Mouse (Mus musculus) ES-E14 (cell line): Measurements from ENCODE around the gene Ctnnbl1. TPM values are rescaled to one million over a fixed set of nuclear protein-coding genes. Genes with fewer than 3 reads are reported as not detected.

ENCODE experiments used
- DNase-seq: peaks from one replicate; pipeline ENCODE4 v3.0.0-alpha.2; 2013; ENCODE audit warnings: low read depth, low spot score
- H3K27ac ChIP-seq: 2 replicates; pipeline ENCODE4 v1.5.1; 2012; ENCODE audit warnings: low read depth, mild to moderate bottlenecking, low read length, moderate library complexity, mixed read lengths; ENCODE audit not compliant: poor library complexity, insufficient read depth, severe bottlenecking
- H3K36me3 ChIP-seq: 2 replicates; pipeline ENCODE4 v1.6.1; 2012; ENCODE audit warnings: mild to moderate bottlenecking, low read length, moderate library complexity, mixed read lengths; ENCODE audit not compliant: control insufficient read depth, poor library complexity, insufficient read depth, severe bottlenecking
- H3K4me1 ChIP-seq, 2 experiments: fragments of 150-350 bp in 1 of 2; sonication (generic) in 1 of 2; 2 replicates each; pipeline ENCODE4 v1.6.1; 2012; ENCODE audit warnings: low read length in 2 of 2, mild to moderate bottlenecking in 1 of 2, mixed read lengths in 1 of 2; ENCODE audit not compliant: control insufficient read depth in 2 of 2, insufficient read depth in 2 of 2, poor library complexity in 1 of 2
- H3K4me3 ChIP-seq, 2 experiments: fragments of 150-350 bp in 1 of 2; sonication (generic) in 1 of 2; 2 replicates each; pipeline ENCODE4 v1.5.1; 2012; ENCODE audit warnings: low read length in 2 of 2, low read depth in 1 of 2, mild to moderate bottlenecking in 1 of 2, mixed read lengths in 1 of 2; ENCODE audit not compliant: insufficient read depth in 1 of 2, poor library complexity in 1 of 2, severe bottlenecking in 1 of 2
- H3K9ac ChIP-seq: 2 replicates; pipeline ENCODE4 v1.6.1; 2012; ENCODE audit warnings: low read depth, mild to moderate bottlenecking, low read length, mixed read lengths; ENCODE audit not compliant: poor library complexity, insufficient read depth, severe bottlenecking
- H3K9me3 ChIP-seq: fragments of 150-350 bp; sonication (generic); 2 replicates; pipeline ENCODE4 v1.6.1; 2012; ENCODE audit warnings: low read depth, mild to moderate bottlenecking, low read length; ENCODE audit not compliant: control insufficient read depth, insufficient read depth
- CHD2 ChIP-seq: IDR thresholded peaks from 2 replicates; pipeline ENCODE4 v1.6.1; 2014; ENCODE audit warnings: mild to moderate bottlenecking, low read depth, low read length, inconsistent platforms
- HCFC1 ChIP-seq: IDR thresholded peaks from 2 replicates; pipeline ENCODE4 v1.6.1; 2012; ENCODE audit warnings: low read length, inconsistent platforms, borderline replicate concordance; ENCODE audit not compliant: insufficient read depth
- MAFK ChIP-seq: IDR thresholded peaks from 2 replicates; pipeline ENCODE4 v1.6.1; 2014; ENCODE audit warnings: mild to moderate bottlenecking, low read depth, low read length, inconsistent platforms; ENCODE audit not compliant: insufficient read depth
- ZC3H11A ChIP-seq: IDR thresholded peaks from 2 replicates; pipeline ENCODE4 v1.6.1; 2012; ENCODE audit warnings: low read depth, mild to moderate bottlenecking, inconsistent platforms, low read length, borderline replicate concordance
- ZNF384 ChIP-seq: IDR thresholded peaks from 2 replicates; pipeline ENCODE4 v1.6.1; 2012; ENCODE audit warnings: low read depth, low read length, inconsistent platforms
- in situ Hi-C, 2 experiments: fragments of 600-800 bp; cut with MboI; formaldehyde crosslinking; loops; one replicate each; pipeline ENCODE4 v1.15.1; 2025; ENCODE audit warnings: low sequenced_read_pairs in 2 of 2, inconsistent platforms in 1 of 2; ENCODE audit not compliant: unreplicated experiment in 2 of 2
- total RNA-seq: library from RNA; depleted of rRNA; stranded (reverse); fragments of 300-350 nt; gene quantifications from 2 replicates; pipeline ENCODE4 v1.2.3, GENCODE M21; 2012

Ctnnbl1 gene
- total RNA-seq, 1 experiment, result 63.9 TPM

DNA sequence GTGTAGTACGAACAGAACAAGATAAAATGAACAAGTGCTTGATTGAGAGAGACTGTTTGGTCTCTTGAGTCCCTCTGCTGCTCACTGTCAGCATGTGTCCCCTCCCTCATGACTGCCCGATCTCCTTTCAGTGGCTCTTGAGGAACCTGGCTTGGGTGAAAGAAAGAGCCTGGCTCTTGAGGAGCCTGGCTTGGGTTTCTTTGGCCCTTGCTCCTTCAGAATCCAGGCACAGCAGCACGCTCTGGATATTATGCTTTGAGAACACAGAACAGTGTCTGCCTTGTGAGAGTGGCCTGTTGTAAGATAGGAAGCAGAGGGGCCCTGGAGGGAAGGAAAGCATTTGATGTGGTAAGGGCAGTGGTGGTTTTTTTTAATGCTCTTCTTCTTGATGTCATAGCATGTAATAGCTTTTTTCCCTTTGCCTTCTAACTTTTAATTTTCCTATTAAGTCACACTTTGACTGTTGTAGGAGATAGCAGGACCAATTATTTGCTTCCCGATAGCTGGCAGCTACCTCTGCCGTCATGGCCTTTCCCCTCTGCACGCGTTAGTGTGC lies 71.2 kb downstream of the Ctnnbl1 start:
- Histone ChIP-seq H3K4me1 (no peaks in the 10 kb centered on the region), H3K27ac (no peak overlapping the region), H3K9me3 (no peaks in the 10 kb centered on the region), H3K9ac (no peak overlapping the region), H3K36me3 (peaks cover 15% of the 10 kb centered on the region), H3K4me3 (no peak overlapping the region)
- TF ChIP-seq CHD2 (no peak), MAFK (no peak), HCFC1 (no peak), ZNF384 (no peak), ZC3H11A (no peak)
- in situ Hi-C loops, result no loop called here
- DNase-seq, result no peak

DNA sequence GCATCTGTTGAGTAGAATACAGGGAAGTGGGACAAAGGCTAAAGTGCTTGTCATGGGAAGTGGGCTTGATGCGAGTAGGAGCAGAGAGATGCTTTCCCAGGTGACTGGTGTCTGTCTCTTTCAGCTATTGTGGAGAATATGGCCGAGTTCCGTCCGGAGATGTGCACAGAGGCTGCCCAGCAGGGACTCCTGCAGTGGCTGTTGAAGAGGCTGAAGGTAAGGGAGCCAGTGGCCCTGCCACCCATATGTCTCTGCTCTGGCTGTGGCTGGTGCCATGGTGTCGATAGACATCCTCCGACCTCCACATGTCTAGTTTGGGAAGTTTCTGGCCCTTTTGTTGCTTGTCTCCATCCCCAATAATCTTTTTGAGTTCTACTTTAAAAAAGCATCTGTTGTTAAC lies 72.1 kb downstream of the Ctnnbl1 start:
- in situ Hi-C loops, result no loop called here

DNA sequence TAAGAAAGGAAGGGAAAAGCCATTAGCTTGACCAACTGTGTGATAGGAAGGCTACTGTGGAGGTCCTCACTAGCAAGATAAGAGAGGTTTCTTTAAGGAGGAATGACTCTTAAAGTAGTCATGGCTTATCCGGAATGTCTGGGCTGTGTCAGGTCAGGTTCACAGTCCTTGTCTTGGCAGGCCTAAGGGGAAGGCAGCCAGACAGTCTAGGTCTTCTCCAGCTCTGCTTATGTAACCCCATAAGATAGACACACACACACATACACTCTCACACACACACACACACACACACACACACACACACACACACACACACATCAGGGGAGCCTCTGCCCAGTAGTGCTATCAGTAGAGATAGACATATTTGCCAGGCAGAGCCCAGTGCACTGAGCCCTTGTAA lies 73.5 kb downstream of the Ctnnbl1 start:
- Histone ChIP-seq H3K9me3 (no peaks in the 10 kb centered on the region), H3K9ac (no peak overlapping the region), H3K4me3 (no peak overlapping the region), H3K27ac (no peak overlapping the region), H3K4me1 (no peaks in the 10 kb centered on the region), H3K36me3 (peaks cover 18% of the 10 kb centered on the region)
- in situ Hi-C loops, result no loop called here
- DNase-seq, result no peak
- no peak for TF ChIP-seq ZC3H11A
- TF ChIP-seq MAFK, result no peak
- no peak for TF ChIP-seq ZNF384
- TF ChIP-seq CHD2, result no peak
- no peak for TF ChIP-seq HCFC1

More for the DNA sequence above, 72.1 kb downstream of the Ctnnbl1 start:
- no peak overlapping the region for H3K9ac ChIP-seq
- H3K27ac ChIP-seq, result no peak overlapping the region
- no peak overlapping the region for H3K4me3 ChIP-seq
- H3K36me3 ChIP-seq, result peaks cover 15% of the 10 kb centered on the region
- H3K4me1 ChIP-seq, result no peaks in the 10 kb centered on the region
- no peak for DNase-seq
- TF ChIP-seq HCFC1 (no peak), ZC3H11A (no peak), ZNF384 (no peak), MAFK (no peak), CHD2 (no peak)
- no peaks in the 10 kb centered on the region for H3K9me3 ChIP-seq

DNA sequence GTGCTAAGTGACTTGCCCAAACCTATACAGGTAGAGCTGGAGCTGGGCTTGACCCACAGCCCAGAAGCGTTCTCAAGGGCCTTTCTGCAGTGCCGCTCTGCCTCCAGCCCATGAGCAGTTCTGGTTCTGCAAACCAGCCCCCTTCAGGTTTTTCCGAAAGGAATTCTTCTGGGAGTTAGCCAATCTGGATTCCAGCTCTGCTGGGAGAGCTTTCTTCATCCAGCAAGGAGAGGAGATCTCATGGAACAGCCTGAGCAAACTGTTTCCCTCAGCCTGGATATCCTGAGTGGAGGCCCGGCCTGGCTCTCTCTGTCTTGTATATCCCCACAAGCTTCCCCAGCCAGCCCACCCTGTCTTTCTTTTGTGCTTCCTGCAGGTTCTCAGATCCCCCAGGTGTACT lies 75.9 kb downstream of the Ctnnbl1 start:
- H3K36me3 ChIP-seq, result peaks cover 15% of the 10 kb centered on the region
- no peak overlapping the region for H3K9ac ChIP-seq
- DNase-seq, result no peak
- no peak overlapping the region for H3K4me3 ChIP-seq
- in situ Hi-C loops, result no loop called here
- H3K27ac ChIP-seq, result no peak overlapping the region
- peaks cover 0 to 2% of the 10 kb centered on the region in 2 experiments; a peak in 1 of 4 replicates for H3K4me1 ChIP-seq
- TF ChIP-seq HCFC1 (no peak), ZNF384 (no peak), ZC3H11A (no peak), CHD2 (no peak), MAFK (no peak)
- H3K9me3 ChIP-seq, result no peaks in the 10 kb centered on the region
